Mouse (Mus musculus) stomach, embryonic 16.5 days (tissue): ENCODE measurements at regions not wholly inside any gene's neighbourhood (a gene's known extent, or its start where the extent isn't known, plus 50 kb on each side); places are given as distances from the start of the nearest gene placed in this dataset.

Source experiments
- ATAC-seq: fragments of 200-750 bp; cut with Nextera tagmentation; 2 replicates; pipeline ENCODE4 v1.8.0; 2017; ENCODE audit warnings: moderate number of reproducible peaks, moderate TSS enrichment; ENCODE audit not compliant: insufficient read depth, low FRiP score
- H3K27ac ChIP-seq: fragments of 300-500 bp; sonication (generic); 2 replicates; pipeline ENCODE4 v1.5.1; 2014; ENCODE audit warnings: low read length
- H3K27me3 ChIP-seq: fragments of 300-500 bp; sonication (generic); 2 replicates; pipeline ENCODE4 v1.6.1; 2014; ENCODE audit warnings: low read length, control low read depth, mixed read lengths; ENCODE audit not compliant: control insufficient read depth, insufficient read depth
- H3K36me3 ChIP-seq: fragments of 300-500 bp; sonication (generic); 2 replicates; pipeline ENCODE4 v1.6.1; 2014; ENCODE audit warnings: low read length; ENCODE audit not compliant: control insufficient read depth, insufficient read depth
- H3K4me1 ChIP-seq: fragments of 300-500 bp; sonication (generic); 2 replicates; pipeline ENCODE4 v1.6.1; 2014; ENCODE audit warnings: low read length, control low read depth, mixed read lengths; ENCODE audit not compliant: control insufficient read depth, insufficient read depth
- H3K4me2 ChIP-seq: fragments of 300-500 bp; sonication (generic); 2 replicates; pipeline ENCODE4 v1.6.1; 2014; ENCODE audit warnings: low read depth, low read length, mixed read lengths
- H3K4me3 ChIP-seq: fragments of 300-500 bp; sonication (generic); replicated peaks from 2 replicates; pipeline ENCODE4 v1.5.1; 2014; ENCODE audit warnings: mild to moderate bottlenecking, low read length
- H3K9ac ChIP-seq: fragments of 300-500 bp; sonication (generic); 2 replicates; pipeline ENCODE4 v1.6.1; 2014; ENCODE audit warnings: low read length
- H3K9me3 ChIP-seq: fragments of 300-500 bp; sonication (generic); replicated peaks from 2 replicates; pipeline ENCODE4 v1.6.1; 2016; ENCODE audit warnings: low read length, control low read depth; ENCODE audit not compliant: control insufficient read depth
- WGBS: fragments of 180-500 bp; shearing (Covaris S2); extraction: QIAGEN DNeasy Blood & Tissue Kit; methylation state at CpG from one replicate; pipeline ENCODE4 v1.1.7; 2014; 5-methylcytosine and 5-hydroxymethylcytosine counted together

GRCm38 (mm10) chr7:68651418-68651817, 97.6 kb downstream of the Arrdc4 start:
- Histone ChIP-seq H3K4me1 (no peaks in the 10 kb centered on the region), H3K4me2 (no peak overlapping the region), H3K36me3 (no peaks in the 10 kb centered on the region), H3K27me3 (no peaks in the 10 kb centered on the region), H3K9me3 (0 out of 2 replicates have a peak, but pooled peaks cover 7% of the 10 kb centered on the region), H3K4me3 (no peak overlapping the region), H3K27ac (no peak overlapping the region), H3K9ac (no peak overlapping the region)
- WGBS, result 61% methylated on average over 4 of the region's 4 CpGs
- no peak for ATAC-seq

GRCm38 (mm10) chr7:68637556-68638215, 111.4 kb downstream of the Arrdc4 start:
- H3K4me1 ChIP-seq, result no peaks in the 10 kb centered on the region

GRCm38 (mm10) chr7:68621080-68621479, 128.0 kb downstream of the Arrdc4 start:
- Histone ChIP-seq H3K4me1 (no peaks in the 10 kb centered on the region), H3K4me2 (no peak overlapping the region), H3K27ac (no peak overlapping the region), H3K4me3 (no peak overlapping the region), H3K9ac (no peak overlapping the region), H3K27me3 (no peaks in the 10 kb centered on the region), H3K9me3 (no peaks in the 10 kb centered on the region), H3K36me3 (no peaks in the 10 kb centered on the region)
- WGBS, result 91% methylated on average over 3 of the region's 3 CpGs
- no peak for ATAC-seq

More at GRCm38 (mm10) chr7:68637556-68638215, 111.4 kb downstream of the Arrdc4 start:
- H3K27me3 ChIP-seq, result no peaks in the 10 kb centered on the region
- no peak overlapping the region for H3K9ac ChIP-seq
- no peak overlapping the region for H3K27ac ChIP-seq
- H3K9me3 ChIP-seq, result no peaks in the 10 kb centered on the region
- no peak overlapping the region for H3K4me3 ChIP-seq
- H3K4me2 ChIP-seq, result no peak overlapping the region
- no peak for ATAC-seq
- WGBS, result 70% methylated on average over 7 of the region's 7 CpGs
- H3K36me3 ChIP-seq, result no peaks in the 10 kb centered on the region

- Histone ChIP-seq H3K27me3 (no peaks in the 10 kb centered on the region), H3K4me3 (no peak overlapping the region), H3K36me3 (no peaks in the 10 kb centered on the region), H3K4me1 (no peaks in the 10 kb centered on the region), H3K9ac (no peak overlapping the region), H3K9me3 (no peaks in the 10 kb centered on the region), H3K27ac (no peak overlapping the region), H3K4me2 (no peak overlapping the region)
- ATAC-seq, result no peak
- 87% methylated on average over 4 of the region's 4 CpGs for WGBS
Observed at GRCm38 (mm10) chr7:68610499-68610898, 138.5 kb downstream of the Arrdc4 start.

- Histone ChIP-seq H3K27me3 (no peaks in the 10 kb centered on the region), H3K27ac (no peak overlapping the region), H3K36me3 (no peaks in the 10 kb centered on the region), H3K4me1 (no peaks in the 10 kb centered on the region), H3K9me3 (no peaks in the 10 kb centered on the region), H3K4me3 (no peak overlapping the region), H3K4me2 (no peak overlapping the region), H3K9ac (no peak overlapping the region)
- no peak for ATAC-seq
- 81% methylated on average over 4 of the region's 4 CpGs for WGBS
Observed at GRCm38 (mm10) chr7:68607170-68607569, 141.9 kb downstream of the Arrdc4 start.

- no peak overlapping the region for H3K4me2 ChIP-seq
- H3K9me3 ChIP-seq, result no peaks in the 10 kb centered on the region
- H3K27me3 ChIP-seq, result no peaks in the 10 kb centered on the region
- H3K9ac ChIP-seq, result no peak overlapping the region
- WGBS, result 75% methylated on average over 3 of the region's 3 CpGs
- no peaks in the 10 kb centered on the region for H3K36me3 ChIP-seq
- no peak overlapping the region for H3K27ac ChIP-seq
- ATAC-seq, result no peak
- H3K4me1 ChIP-seq, result no peaks in the 10 kb centered on the region
- no peak overlapping the region for H3K4me3 ChIP-seq
Observed at GRCm38 (mm10) chr7:68606278-68606677, 142.8 kb downstream of the Arrdc4 start.

GRCm38 (mm10) chr7:68603711-68604110, 145.3 kb downstream of the Arrdc4 start:
- H3K36me3 ChIP-seq, result no peaks in the 10 kb centered on the region
- H3K4me3 ChIP-seq, result no peak overlapping the region
- no peak overlapping the region for H3K27ac ChIP-seq
- H3K9me3 ChIP-seq, result no peaks in the 10 kb centered on the region
- H3K4me1 ChIP-seq, result no peaks in the 10 kb centered on the region
- H3K27me3 ChIP-seq, result no peaks in the 10 kb centered on the region
- no peak for ATAC-seq
- 68% methylated on average over 2 of the region's 2 CpGs for WGBS
- no peak overlapping the region for H3K4me2 ChIP-seq
- no peak overlapping the region for H3K9ac ChIP-seq

GRCm38 (mm10) chr7:68602003-68602402, 147.0 kb downstream of the Arrdc4 start:
- no peaks in the 10 kb centered on the region for H3K36me3 ChIP-seq
- H3K27me3 ChIP-seq, result no peaks in the 10 kb centered on the region
- WGBS, result 67% methylated on average over 6 of the region's 6 CpGs
- H3K4me1 ChIP-seq, result no peaks in the 10 kb centered on the region
- H3K4me2 ChIP-seq, result no peak overlapping the region
- H3K27ac ChIP-seq, result no peak overlapping the region
- H3K4me3 ChIP-seq, result no peak overlapping the region
- H3K9me3 ChIP-seq, result no peaks in the 10 kb centered on the region
- no peak for ATAC-seq
- H3K9ac ChIP-seq, result no peak overlapping the region

- Histone ChIP-seq H3K9me3 (no peaks in the 10 kb centered on the region), H3K36me3 (no peaks in the 10 kb centered on the region), H3K9ac (no peak overlapping the region), H3K4me1 (no peaks in the 10 kb centered on the region), H3K4me3 (no peak overlapping the region), H3K4me2 (no peak overlapping the region), H3K27ac (no peak overlapping the region), H3K27me3 (no peaks in the 10 kb centered on the region)
- ATAC-seq, result no peak
- WGBS, result 62% methylated on average over 4 of the region's 4 CpGs
Observed at GRCm38 (mm10) chr7:68594017-68594386, 155.0 kb downstream of the Arrdc4 start.
